Mouse (Mus musculus): ENCODE data around the gene Zic1. TPM values are rescaled to one million over a fixed set of nuclear protein-coding genes. Genes with fewer than 3 reads are reported as not detected.

The Zic1 gene
- polyA plus RNA-seq, 1 experiment from 2014 or later = 17.9 TPM

GRCm38 (mm10) chr9:91366999-91367811 is 1.6 kb upstream of the Zic1 start:
- Histone ChIP-seq H3K9ac (ENCODE audit: low read length) (peak overlapping the region; percentile 29), H3K27me3 (ENCODE audit: control insufficient read depth, insufficient read depth, low read length) (peaks cover 76% of the 10 kb centered on the region), H3K36me3 (ENCODE audit: control insufficient read depth, insufficient read depth, low read length) (no peaks in the 10 kb centered on the region), H3K4me2 (ENCODE audit: low read depth) (peak overlapping the region; percentile 36), H3K9me3 (ENCODE audit: control insufficient read depth, low read length) (no peaks in the 10 kb centered on the region), H3K4me1 (ENCODE audit: control insufficient read depth, insufficient read depth, low read length) (no peaks in the 10 kb centered on the region; the same call in 1 of the 2 replicates), H3K27ac (ENCODE audit: low read depth, low read length) (peak overlapping the region; percentile 99), H3K4me3 (ENCODE audit: low read depth, low read length) (peak overlapping the region; percentile 62)
- peak; percentile 70 for DNase-seq (ENCODE audit: low spot score)
- under 1% methylated on average over 30 of the region's 30 CpGs for WGBS
- ATAC-seq (ENCODE audit: insufficient read depth, low FRiP score, low TSS enrichment) = peak; percentile 32

GRCm38 (mm10) chr9:91366226-91366998 is 802 bp upstream of the Zic1 start:
- DNase-seq (ENCODE audit: low spot score) (peak; percentile 72), ATAC-seq (ENCODE audit: insufficient read depth, low FRiP score, low TSS enrichment) (peak; percentile 9)
- peak overlapping the region; percentile 62 for H3K4me3 ChIP-seq (ENCODE audit: low read depth, low read length)
- no peaks in the 10 kb centered on the region for H3K36me3 ChIP-seq (ENCODE audit: control insufficient read depth, insufficient read depth, low read length)
- peak overlapping the region; percentile 99 for H3K27ac ChIP-seq (ENCODE audit: low read depth, low read length)
- WGBS = 0% methylated on average over 17 of the region's 18 CpGs
- no peaks in the 10 kb centered on the region for H3K9me3 ChIP-seq (ENCODE audit: control insufficient read depth, low read length)
- peak overlapping the region; percentile 36 for H3K4me2 ChIP-seq (ENCODE audit: low read depth)
- no peaks in the 10 kb centered on the region; the same call in 1 of the 2 replicates for H3K4me1 ChIP-seq (ENCODE audit: control insufficient read depth, insufficient read depth, low read length)
- peaks cover 68% of the 10 kb centered on the region for H3K27me3 ChIP-seq (ENCODE audit: control insufficient read depth, insufficient read depth, low read length)
- H3K9ac ChIP-seq (ENCODE audit: low read length) = peak overlapping the region; percentile 29

- H3K27me3 ChIP-seq (ENCODE audit: control insufficient read depth, insufficient read depth, low read length) = peaks cover 64% of the 10 kb centered on the region
- H3K4me2 ChIP-seq (ENCODE audit: low read depth) = peak overlapping the region; percentile 36
- peak; percentile 81 for DNase-seq (ENCODE audit: low spot score)
- peak overlapping the region; percentile 99 for H3K27ac ChIP-seq (ENCODE audit: low read depth, low read length)
- H3K4me3 ChIP-seq (ENCODE audit: low read depth, low read length) = peak overlapping the region; percentile 62
- no peaks in the 10 kb centered on the region for H3K9me3 ChIP-seq (ENCODE audit: control insufficient read depth, low read length)
- peak overlapping the region; percentile 98 for H3K9ac ChIP-seq (ENCODE audit: low read length)
- WGBS = 0% methylated on average over 35 of the region's 42 CpGs
- no peaks in the 10 kb centered on the region for H3K4me1 ChIP-seq (ENCODE audit: control insufficient read depth, insufficient read depth, low read length)
- no peaks in the 10 kb centered on the region for H3K36me3 ChIP-seq (ENCODE audit: control insufficient read depth, insufficient read depth, low read length)
- peak; percentile 10 for ATAC-seq (ENCODE audit: insufficient read depth, low FRiP score, low TSS enrichment)
Measured at GRCm38 (mm10) chr9:91364971-91365501, 574 bp downstream of the Zic1 start.

- peak overlapping the region; percentile 62 for H3K4me3 ChIP-seq (ENCODE audit: low read depth, low read length)
- peak overlapping the region; percentile 36 for H3K4me2 ChIP-seq (ENCODE audit: low read depth)
- peak overlapping the region; percentile 98 for H3K9ac ChIP-seq (ENCODE audit: low read length)
- H3K4me1 ChIP-seq (ENCODE audit: control insufficient read depth, insufficient read depth, low read length) = no peaks in the 10 kb centered on the region
- H3K9me3 ChIP-seq (ENCODE audit: control insufficient read depth, low read length) = no peaks in the 10 kb centered on the region
- DNase-seq (ENCODE audit: low spot score) (peak; percentile 65), ATAC-seq (ENCODE audit: insufficient read depth, low FRiP score, low TSS enrichment) (peak; percentile 4; the same call in 1 of the 2 replicates)
- peaks cover 63% of the 10 kb centered on the region for H3K27me3 ChIP-seq (ENCODE audit: control insufficient read depth, insufficient read depth, low read length)
- peak overlapping the region; percentile 99 for H3K27ac ChIP-seq (ENCODE audit: low read depth, low read length)
- no peaks in the 10 kb centered on the region for H3K36me3 ChIP-seq (ENCODE audit: control insufficient read depth, insufficient read depth, low read length)
- under 1% methylated on average over 75 of the region's 77 CpGs for WGBS
Measured at GRCm38 (mm10) chr9:91364127-91364970, 1.3 kb downstream of the Zic1 start.

GRCm38 (mm10) chr9:91363814-91364126 is 1.8 kb downstream of the Zic1 start:
- Histone ChIP-seq H3K9ac (ENCODE audit: low read length) (peak overlapping the region; percentile 98), H3K36me3 (ENCODE audit: control insufficient read depth, insufficient read depth, low read length) (no peaks in the 10 kb centered on the region), H3K4me1 (ENCODE audit: control insufficient read depth, insufficient read depth, low read length) (no peaks in the 10 kb centered on the region), H3K4me3 (ENCODE audit: low read depth, low read length) (peak overlapping the region; percentile 62), H3K4me2 (ENCODE audit: low read depth) (peak overlapping the region; percentile 36), H3K9me3 (ENCODE audit: control insufficient read depth, low read length) (no peaks in the 10 kb centered on the region), H3K27ac (ENCODE audit: low read depth, low read length) (peak overlapping the region; percentile 99), H3K27me3 (ENCODE audit: control insufficient read depth, insufficient read depth, low read length) (peaks cover 60% of the 10 kb centered on the region)
- under 1% methylated on average over 7 of the region's 7 CpGs for WGBS
- ATAC-seq (ENCODE audit: insufficient read depth, low FRiP score, low TSS enrichment) = no peak
- DNase-seq (ENCODE audit: low spot score) = no peak

GRCm38 (mm10) chr9:91363011-91363730 is 2.4 kb downstream of the Zic1 start:
- H3K27ac ChIP-seq (ENCODE audit: low read depth, low read length) = peak overlapping the region; percentile 99
- H3K27me3 ChIP-seq (ENCODE audit: control insufficient read depth, insufficient read depth, low read length) = peaks cover 56% of the 10 kb centered on the region
- peak overlapping the region; percentile 98 for H3K9ac ChIP-seq (ENCODE audit: low read length)
- no peaks in the 10 kb centered on the region for H3K36me3 ChIP-seq (ENCODE audit: control insufficient read depth, insufficient read depth, low read length)
- WGBS = under 1% methylated on average over 14 of the region's 14 CpGs
- DNase-seq (ENCODE audit: low spot score) (peak; percentile 40), ATAC-seq (ENCODE audit: insufficient read depth, low FRiP score, low TSS enrichment) (no peak)
- H3K9me3 ChIP-seq (ENCODE audit: control insufficient read depth, low read length) = no peaks in the 10 kb centered on the region
- H3K4me1 ChIP-seq (ENCODE audit: control insufficient read depth, insufficient read depth, low read length) = no peaks in the 10 kb centered on the region
- H3K4me3 ChIP-seq (ENCODE audit: low read depth, low read length) = peak overlapping the region; percentile 62
- peak overlapping the region; percentile 36 for H3K4me2 ChIP-seq (ENCODE audit: low read depth)

- Histone ChIP-seq H3K9me3 (ENCODE audit: control insufficient read depth, low read length) (no peaks in the 10 kb centered on the region), H3K4me3 (ENCODE audit: low read depth, low read length) (peak within 1 kb of the TSS; percentile 62), H3K4me1 (ENCODE audit: control insufficient read depth, insufficient read depth, low read length) (no peaks in the 10 kb centered on the region), H3K27ac (ENCODE audit: low read depth, low read length) (peak within 1 kb of the TSS; percentile 99), H3K9ac (ENCODE audit: low read length) (peak within 1 kb of the TSS; percentile 98), H3K27me3 (ENCODE audit: control insufficient read depth, insufficient read depth, low read length) (peaks cover 61% of the 10 kb centered on the region), H3K4me2 (ENCODE audit: low read depth) (peak within 1 kb of the TSS; percentile 36), H3K36me3 (ENCODE audit: control insufficient read depth, insufficient read depth, low read length) (no peaks in the 10 kb centered on the region)
- DNase-seq (ENCODE audit: low spot score) (peak; percentile 79), ATAC-seq (ENCODE audit: insufficient read depth, low FRiP score, low TSS enrichment) (peak; percentile 39)
- WGBS = under 1% methylated on average over 45 of the region's 45 CpGs
Measured at GRCm38 (mm10) chr9:91361856-91362601, 3.6 kb downstream of the Zic1 start, which contains the start of gene Zic4. Zic4 (plus strand) TSS chr9:91362413.
